18 mouse cellular contexts compared by ENCODE assay signal in genomic region chrX:156947093-156947492, GRCm38 (mm10).
"Had no signal": no experiment of that assay in that cellular context is flagged by ENCODE, and none has a peak within 500 bp of the region (broad histone marks: within the 10 kb centered on the region; RNA-seq: fewer than 3 reads in every experiment).

No protein-coding gene starts in this region.

- H3K4me1 ChIP-seq: megakaryocyte, embryonic 14.5 days; neural tube, embryonic 13.5 days; neural tube, embryonic 15.5 days had no signal

- H3K4me2 ChIP-seq: lung, embryonic 14.5 days; midbrain, embryonic 11.5 days; neural tube, embryonic 13.5 days; neural tube, embryonic 15.5 days had no signal

- DNase-seq: lung, adult 18-20 months; lung, embryonic 14.5 days; lung, postnatal 10 days; midbrain, embryonic 14.5 days; retina, postnatal 1 day; right cerebral cortex, adult 18-20 months; right cerebral cortex, postnatal 25 days; right cerebral cortex, postnatal 4 days; spleen, adult 18-20 months; thymus, adult 18-20 months; thymus, postnatal 14 days; thymus, postnatal 36 days had no signal

- H3K36me3 ChIP-seq: neural tube, embryonic 13.5 days; neural tube, embryonic 15.5 days had no signal

- H3K9me3 ChIP-seq: megakaryocyte, embryonic 14.5 days; neural tube, embryonic 13.5 days; neural tube, embryonic 15.5 days had no signal

- H3K27me3 ChIP-seq: megakaryocyte, embryonic 14.5 days; neural tube, embryonic 13.5 days; neural tube, embryonic 15.5 days had no signal

- H3K4me3 ChIP-seq: megakaryocyte, embryonic 14.5 days; neural tube, embryonic 13.5 days; neural tube, embryonic 15.5 days had no signal

- H3K9ac ChIP-seq: liver, embryonic 14.5 days; lung, embryonic 14.5 days; neural tube, embryonic 13.5 days; neural tube, embryonic 15.5 days had no signal

- H3K27ac ChIP-seq: liver, embryonic 14.5 days; macrophage; neural tube, embryonic 13.5 days; neural tube, embryonic 15.5 days had no signal
